Mouse (Mus musculus): ENCODE measurements around the gene Ptgfrn. TPM values are rescaled to one million over a fixed set of nuclear protein-coding genes. Genes with fewer than 3 reads are reported as not detected.

Ptgfrn gene
- polyA plus RNA-seq, 1 experiment from 2014 or later: 4.8 TPM

- H3K27ac ChIP-seq (ENCODE audit: low read length): peak overlapping the region; percentile 44; the same call in 1 of the 2 replicates
- H3K27me3 ChIP-seq (ENCODE audit: control insufficient read depth, insufficient read depth, low read depth, low read length): no peaks in the 10 kb centered on the region
- ATAC-seq (ENCODE audit: low read depth): peak; percentile 82
- H3K9ac ChIP-seq (ENCODE audit: low read length): no peak overlapping the region
- 35% methylated on average over 9 of the region's 9 CpGs for WGBS
- no peaks in the 10 kb centered on the region for H3K36me3 ChIP-seq (ENCODE audit: control insufficient read depth, insufficient read depth, low read length)
- no peak overlapping the region for H3K4me3 ChIP-seq (ENCODE audit: low read length)
- no peak overlapping the region for H3K4me2 ChIP-seq (ENCODE audit: low read depth, low read length)
- H3K4me1 ChIP-seq (replicated peaks; ENCODE audit: control insufficient read depth, insufficient read depth, low read length): peaks cover 32% of the 10 kb centered on the region
- no peaks in the 10 kb centered on the region for H3K9me3 ChIP-seq (ENCODE audit: control insufficient read depth, low read length)
These were observed 10.2 kb downstream of the Ptgfrn start for GRCm38 (mm10) chr3:101099701-101100357.

GRCm38 (mm10) chr3:101098073-101098472 lies 12.0 kb downstream of the Ptgfrn start:
- Histone ChIP-seq H3K27ac (ENCODE audit: low read length) (no peak overlapping the region), H3K4me2 (ENCODE audit: low read depth, low read length) (no peak overlapping the region), H3K4me1 (replicated peaks; ENCODE audit: control insufficient read depth, insufficient read depth, low read length) (peaks cover 29% of the 10 kb centered on the region), H3K9me3 (ENCODE audit: control insufficient read depth, low read length) (no peaks in the 10 kb centered on the region), H3K4me3 (ENCODE audit: low read length) (no peak overlapping the region), H3K27me3 (ENCODE audit: control insufficient read depth, insufficient read depth, low read depth, low read length) (no peaks in the 10 kb centered on the region), H3K9ac (ENCODE audit: low read length) (no peak overlapping the region), H3K36me3 (ENCODE audit: control insufficient read depth, insufficient read depth, low read length) (no peaks in the 10 kb centered on the region)
- WGBS: 51% methylated on average over 4 of the region's 4 CpGs
- peak; percentile 30 for ATAC-seq (ENCODE audit: low read depth)

- Histone ChIP-seq H3K9ac (ENCODE audit: low read length) (no peak overlapping the region), H3K4me2 (ENCODE audit: low read depth, low read length) (no peak overlapping the region), H3K4me3 (ENCODE audit: low read length) (no peak overlapping the region), H3K4me1 (replicated peaks; ENCODE audit: control insufficient read depth, insufficient read depth, low read length) (peaks cover 29% of the 10 kb centered on the region), H3K9me3 (ENCODE audit: control insufficient read depth, low read length) (no peaks in the 10 kb centered on the region), H3K27me3 (ENCODE audit: control insufficient read depth, insufficient read depth, low read depth, low read length) (no peaks in the 10 kb centered on the region), H3K36me3 (ENCODE audit: control insufficient read depth, insufficient read depth, low read length) (no peaks in the 10 kb centered on the region), H3K27ac (ENCODE audit: low read length) (no peak overlapping the region)
- 74% methylated on average over 9 of the region's 9 CpGs for WGBS
- no peak for ATAC-seq (ENCODE audit: low read depth)
These were observed 12.8 kb downstream of the Ptgfrn start for GRCm38 (mm10) chr3:101097146-101097800.

- Histone ChIP-seq H3K27ac (ENCODE audit: low read length) (no peak overlapping the region), H3K4me1 (replicated peaks; ENCODE audit: control insufficient read depth, insufficient read depth, low read length) (peaks cover 25% of the 10 kb centered on the region)
- no peak for ATAC-seq (ENCODE audit: low read depth)
These were observed 14.2 kb downstream of the Ptgfrn start for GRCm38 (mm10) chr3:101095761-101096449.

GRCm38 (mm10) chr3:101092202-101092601 lies 17.9 kb downstream of the Ptgfrn start:
- ATAC-seq (ENCODE audit: low read depth): no peak
- peaks cover 5% of the 10 kb centered on the region; the same call in 1 of the 2 replicates for H3K4me1 ChIP-seq (replicated peaks; ENCODE audit: control insufficient read depth, insufficient read depth, low read length)
- no peak overlapping the region for H3K9ac ChIP-seq (ENCODE audit: low read length)
- H3K4me3 ChIP-seq (ENCODE audit: low read length): no peak overlapping the region
- no peak overlapping the region for H3K4me2 ChIP-seq (ENCODE audit: low read depth, low read length)
- H3K27ac ChIP-seq (ENCODE audit: low read length): no peak overlapping the region
- no peaks in the 10 kb centered on the region for H3K9me3 ChIP-seq (ENCODE audit: control insufficient read depth, low read length)
- 86% methylated on average over 13 of the region's 13 CpGs for WGBS
- H3K27me3 ChIP-seq (ENCODE audit: control insufficient read depth, insufficient read depth, low read depth, low read length): no peaks in the 10 kb centered on the region
- no peaks in the 10 kb centered on the region for H3K36me3 ChIP-seq (ENCODE audit: control insufficient read depth, insufficient read depth, low read length)

More at GRCm38 (mm10) chr3:101095761-101096449, 14.2 kb downstream of the Ptgfrn start:
- H3K4me3 ChIP-seq (ENCODE audit: low read length): no peak overlapping the region
- H3K9me3 ChIP-seq (ENCODE audit: control insufficient read depth, low read length): no peaks in the 10 kb centered on the region
- no peaks in the 10 kb centered on the region for H3K27me3 ChIP-seq (ENCODE audit: control insufficient read depth, insufficient read depth, low read depth, low read length)
- H3K36me3 ChIP-seq (ENCODE audit: control insufficient read depth, insufficient read depth, low read length): no peaks in the 10 kb centered on the region
- no peak overlapping the region for H3K4me2 ChIP-seq (ENCODE audit: low read depth, low read length)
- H3K9ac ChIP-seq (ENCODE audit: low read length): no peak overlapping the region
- WGBS: 80% methylated on average over 5 of the region's 5 CpGs

GRCm38 (mm10) chr3:101086584-101087445 lies 23.3 kb downstream of the Ptgfrn start:
- Histone ChIP-seq H3K36me3 (ENCODE audit: control insufficient read depth, insufficient read depth, low read length) (no peaks in the 10 kb centered on the region), H3K4me3 (ENCODE audit: low read length) (no peak overlapping the region), H3K4me1 (replicated peaks; ENCODE audit: control insufficient read depth, insufficient read depth, low read length) (peaks cover 6% of the 10 kb centered on the region; the same call in 1 of the 2 replicates), H3K27ac (ENCODE audit: low read length) (no peak overlapping the region), H3K27me3 (ENCODE audit: control insufficient read depth, insufficient read depth, low read depth, low read length) (no peaks in the 10 kb centered on the region), H3K4me2 (ENCODE audit: low read depth, low read length) (no peak overlapping the region), H3K9ac (ENCODE audit: low read length) (no peak overlapping the region), H3K9me3 (ENCODE audit: control insufficient read depth, low read length) (no peaks in the 10 kb centered on the region)
- peak; percentile 64 for ATAC-seq (ENCODE audit: low read depth)
- WGBS: 55% methylated on average over 7 of the region's 7 CpGs

GRCm38 (mm10) chr3:101080925-101081324 lies 29.2 kb downstream of the Ptgfrn start:
- 83% methylated on average over 4 of the region's 4 CpGs for WGBS
- ATAC-seq (ENCODE audit: low read depth): no peak

GRCm38 (mm10) chr3:101078344-101078743 lies 31.7 kb downstream of the Ptgfrn start:
- Histone ChIP-seq H3K9ac (ENCODE audit: low read length) (no peak overlapping the region), H3K9me3 (ENCODE audit: control insufficient read depth, low read length) (no peaks in the 10 kb centered on the region), H3K4me2 (ENCODE audit: low read depth, low read length) (no peak overlapping the region), H3K4me1 (replicated peaks; ENCODE audit: control insufficient read depth, insufficient read depth, low read length) (peaks cover 20% of the 10 kb centered on the region), H3K27me3 (ENCODE audit: control insufficient read depth, insufficient read depth, low read depth, low read length) (no peaks in the 10 kb centered on the region), H3K36me3 (ENCODE audit: control insufficient read depth, insufficient read depth, low read length) (peaks cover 4% of the 10 kb centered on the region), H3K27ac (ENCODE audit: low read length) (no peak overlapping the region), H3K4me3 (ENCODE audit: low read length) (no peak overlapping the region)
- peak; percentile 53; the same call in 1 of the 2 replicates for ATAC-seq (ENCODE audit: low read depth)
- WGBS: 56% methylated on average over 1 of the region's 1 CpGs

More at GRCm38 (mm10) chr3:101080925-101081324, 29.2 kb downstream of the Ptgfrn start:
- Histone ChIP-seq H3K4me2 (ENCODE audit: low read depth, low read length) (no peak overlapping the region), H3K9ac (ENCODE audit: low read length) (no peak overlapping the region), H3K4me3 (ENCODE audit: low read length) (no peak overlapping the region), H3K27ac (ENCODE audit: low read length) (no peak overlapping the region), H3K36me3 (ENCODE audit: control insufficient read depth, insufficient read depth, low read length) (peaks cover 4% of the 10 kb centered on the region), H3K9me3 (ENCODE audit: control insufficient read depth, low read length) (no peaks in the 10 kb centered on the region), H3K4me1 (replicated peaks; ENCODE audit: control insufficient read depth, insufficient read depth, low read length) (peaks cover 15% of the 10 kb centered on the region), H3K27me3 (ENCODE audit: control insufficient read depth, insufficient read depth, low read depth, low read length) (no peaks in the 10 kb centered on the region)

Measured in lung, embryonic 16.5 days (tissue).